Mouse (Mus musculus) limb, embryonic 14.5 days (tissue): ENCODE measurements around the gene Siglecg. TPM values are rescaled to one million over a fixed set of nuclear protein-coding genes. Genes with fewer than 3 reads are reported as not detected.

Source experiments
- ATAC-seq: fragments of 200-750 bp; cut with Nextera tagmentation; 2 replicates; pipeline ENCODE4 v1.8.0; 2017; ENCODE audit warnings: low read depth, moderate number of reproducible peaks, moderate TSS enrichment; ENCODE audit not compliant: low FRiP score
- DNase-seq: peaks from one replicate; pipeline ENCODE4 v3.0.0-alpha.2; 2015; ENCODE audit warnings: low spot score
- H3K27ac ChIP-seq: fragments of 300-500 bp; sonication (generic); replicated peaks from 2 replicates; pipeline ENCODE4 v1.5.1; 2014; ENCODE audit warnings: low read depth, mild to moderate bottlenecking, low read length, moderate library complexity, mixed read lengths
- H3K27me3 ChIP-seq: fragments of 300-500 bp; sonication (generic); 2 replicates; pipeline ENCODE4 v1.6.1; 2014; ENCODE audit warnings: low read length, mixed read lengths; ENCODE audit not compliant: control insufficient read depth, insufficient read depth
- H3K36me3 ChIP-seq: fragments of 300-500 bp; sonication (generic); 2 replicates; pipeline ENCODE4 v1.6.1; 2014; ENCODE audit warnings: mild to moderate bottlenecking, low read length, moderate library complexity, mixed read lengths; ENCODE audit not compliant: control insufficient read depth, insufficient read depth
- H3K4me1 ChIP-seq: fragments of 300-500 bp; sonication (generic); 2 replicates; pipeline ENCODE4 v1.6.1; 2014; ENCODE audit warnings: antibody characterized with exemption, low read length, mixed read lengths; ENCODE audit not compliant: control insufficient read depth, insufficient read depth
- H3K4me2 ChIP-seq: fragments of 300-500 bp; sonication (generic); replicated peaks from 2 replicates; pipeline ENCODE4 v1.6.1; 2014; ENCODE audit warnings: low read depth, mild to moderate bottlenecking, low read length, moderate library complexity; ENCODE audit not compliant: severe bottlenecking
- H3K4me3 ChIP-seq: fragments of 300-500 bp; sonication (generic); replicated peaks from 2 replicates; pipeline ENCODE4 v1.5.1; 2014; ENCODE audit warnings: low read length
- H3K9ac ChIP-seq: fragments of 300-500 bp; sonication (generic); 2 replicates; pipeline ENCODE4 v1.6.1; 2014; ENCODE audit warnings: mild to moderate bottlenecking, low read depth, low read length, moderate library complexity; ENCODE audit not compliant: severe bottlenecking
- H3K9me3 ChIP-seq: fragments of 300-500 bp; sonication (generic); 2 replicates; pipeline ENCODE4 v1.6.1; 2016; ENCODE audit warnings: low read length; ENCODE audit not compliant: control insufficient read depth
- POLR2A ChIP-seq: fragments of 200-500 bp; IDR thresholded peaks from 2 replicates; pipeline ENCODE4 v1.8.0; 2012; ENCODE audit warnings: inconsistent platforms, mild to moderate bottlenecking, moderate library complexity, borderline replicate concordance; ENCODE audit not compliant: insufficient read depth, insufficient read length; ENCODE audit errors: extremely low read depth
- WGBS: fragments of 180-500 bp; shearing (Covaris S2); extraction: QIAGEN DNeasy Blood & Tissue Kit; methylation state at CpG from one replicate; pipeline ENCODE4 v1.1.7; 2014; 5-methylcytosine and 5-hydroxymethylcytosine counted together
- polyA plus RNA-seq, 2 experiments: library from polyadenylated mRNA; depleted of rRNA in 1 of 2; stranded (reverse) in 1 of 2; unstranded in 1 of 2; fragments of >200 nt; fragmentation: Nextera tagmentation in 1 of 2; extraction: Ambion mirVana in 1 of 2; gene quantifications; 2 replicates each; pipeline versions ENCODE4 v1.2.1 to v1.2.3; 2012 to 2014

Siglecg gene
- 0.13 and 0.29 TPM in 2 replicates for polyA plus RNA-seq (2012; rRNA removed)
- polyA plus RNA-seq (2014; fragmentation: Nextera tagmentation; extraction: Ambion mirVana), result 0.07 and 0.33 TPM in 2 replicates

DNA sequence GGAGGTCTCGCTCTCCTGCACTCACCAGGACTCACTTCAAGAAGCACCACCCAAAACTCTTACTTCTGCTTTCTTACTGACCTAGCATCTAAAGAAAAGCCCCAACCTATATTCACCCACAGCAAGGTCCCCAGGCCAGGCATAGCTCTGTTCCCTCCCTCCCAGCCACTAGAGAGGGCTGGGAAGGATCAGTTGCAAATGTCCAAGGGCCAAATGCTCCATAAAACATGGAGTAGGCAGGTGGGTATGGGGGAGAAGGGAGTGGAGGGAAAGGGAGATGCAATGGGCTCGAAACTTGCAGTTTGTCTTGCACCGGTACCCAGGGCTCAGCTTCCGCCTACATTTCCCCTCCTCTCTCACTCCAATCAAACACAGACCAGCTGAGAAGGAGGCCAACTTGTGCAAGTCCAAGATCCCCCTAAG is at the start of gene Siglecg:
Gene Siglecg, plus strand, starts transcription at position 74 of the 423 bp plus-strand sequence.
- Histone ChIP-seq H3K9ac (no peak within 1 kb of the TSS), H3K4me1 (no peaks in the 10 kb centered on the region), H3K9me3 (no peaks in the 10 kb centered on the region), H3K27me3 (no peaks in the 10 kb centered on the region), H3K4me2 (no peak within 1 kb of the TSS), H3K4me3 (no peak within 1 kb of the TSS), H3K27ac (no peak within 1 kb of the TSS), H3K36me3 (no peaks in the 10 kb centered on the region)
- 64% methylated on average over 4 of the region's 4 CpGs for WGBS
- DNase-seq (no peak), ATAC-seq (no peak)
- no peak for TF ChIP-seq POLR2A

DNA sequence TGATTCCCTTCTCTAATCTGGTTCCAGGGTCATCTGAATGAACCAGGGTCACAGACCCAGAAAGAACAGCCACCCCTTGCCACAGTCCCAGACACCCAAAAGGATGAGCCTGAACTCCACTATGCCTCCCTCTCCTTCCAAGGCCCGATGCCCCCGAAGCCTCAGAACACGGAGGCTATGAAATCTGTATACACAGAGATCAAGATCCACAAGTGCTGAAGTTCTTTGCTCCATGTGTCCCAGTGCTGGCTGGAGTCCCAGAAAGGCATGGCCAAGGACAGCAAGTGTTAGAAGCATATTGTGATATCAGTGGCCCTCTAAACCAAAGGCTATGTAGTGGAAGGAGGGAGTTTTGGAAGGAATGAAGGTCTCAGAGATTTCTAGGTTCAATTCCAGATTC is 49.4 kb upstream of the Siglecg start:
- no peak for DNase-seq
- Histone ChIP-seq H3K27me3 (no peaks in the 10 kb centered on the region), H3K36me3 (no peaks in the 10 kb centered on the region), H3K4me3 (no peak overlapping the region), H3K4me1 (no peaks in the 10 kb centered on the region), H3K4me2 (no peak overlapping the region), H3K9ac (no peak overlapping the region), H3K9me3 (no peaks in the 10 kb centered on the region), H3K27ac (no peak overlapping the region)
- no peak for TF ChIP-seq POLR2A
- ATAC-seq, result no peak
- WGBS, result 81% methylated on average over 3 of the region's 3 CpGs

DNA sequence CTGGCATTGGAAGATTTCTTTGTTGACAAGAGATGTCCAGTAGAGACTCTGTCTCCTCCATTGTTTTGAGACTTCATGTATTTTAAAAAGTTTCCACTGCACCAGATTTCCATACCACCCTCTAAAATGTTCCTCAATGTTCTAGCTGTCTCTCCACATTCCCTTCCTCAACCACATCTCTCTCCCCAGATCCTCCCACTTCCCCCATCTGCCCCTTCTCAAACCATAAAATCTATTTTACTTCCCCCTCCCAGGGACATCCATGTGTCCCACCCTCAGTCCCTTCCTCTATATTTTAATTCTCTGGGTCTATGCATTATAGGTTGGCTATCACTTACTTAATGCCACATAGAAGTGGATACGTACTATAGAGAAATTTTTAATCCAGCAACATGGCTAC is 46.6 kb upstream of the Siglecg start:
- no peak overlapping the region for H3K4me2 ChIP-seq
- H3K4me1 ChIP-seq, result no peaks in the 10 kb centered on the region
- no peak overlapping the region for H3K4me3 ChIP-seq
- DNase-seq, result no peak
- 77% methylated on average over 1 of the region's 1 CpGs for WGBS
- no peak for ATAC-seq
- H3K27me3 ChIP-seq, result no peaks in the 10 kb centered on the region
- no peaks in the 10 kb centered on the region for H3K36me3 ChIP-seq
- no peaks in the 10 kb centered on the region for H3K9me3 ChIP-seq
- no peak overlapping the region for H3K9ac ChIP-seq
- no peak overlapping the region for H3K27ac ChIP-seq
- TF ChIP-seq POLR2A, result no peak

DNA sequence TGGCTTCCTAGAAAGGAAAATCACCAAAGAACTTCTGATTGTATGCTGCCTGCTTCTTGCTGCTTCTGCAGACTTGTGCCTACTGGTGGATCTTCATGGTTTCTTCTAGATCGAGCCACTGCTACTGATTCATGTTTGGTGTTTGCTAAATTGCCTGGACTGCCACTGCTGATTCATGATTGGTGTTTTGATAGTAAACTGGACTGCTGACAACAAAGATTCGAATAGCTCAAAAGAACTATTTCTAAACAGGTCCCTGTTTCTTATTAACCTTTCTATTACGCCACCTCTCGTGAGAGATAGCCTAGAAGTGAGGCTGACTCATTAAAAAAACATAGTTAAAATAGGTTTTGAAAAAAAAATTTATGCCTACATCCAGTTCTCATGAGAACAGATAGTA is 46.0 kb upstream of the Siglecg start:
- Histone ChIP-seq H3K27me3 (no peaks in the 10 kb centered on the region), H3K4me2 (no peak overlapping the region), H3K4me3 (no peak overlapping the region), H3K36me3 (no peaks in the 10 kb centered on the region), H3K9ac (no peak overlapping the region), H3K27ac (no peak overlapping the region), H3K9me3 (no peaks in the 10 kb centered on the region), H3K4me1 (no peaks in the 10 kb centered on the region)
- WGBS, result 65% methylated on average over 4 of the region's 4 CpGs
- ATAC-seq (no peak), DNase-seq (no peak)
- no peak for TF ChIP-seq POLR2A

DNA sequence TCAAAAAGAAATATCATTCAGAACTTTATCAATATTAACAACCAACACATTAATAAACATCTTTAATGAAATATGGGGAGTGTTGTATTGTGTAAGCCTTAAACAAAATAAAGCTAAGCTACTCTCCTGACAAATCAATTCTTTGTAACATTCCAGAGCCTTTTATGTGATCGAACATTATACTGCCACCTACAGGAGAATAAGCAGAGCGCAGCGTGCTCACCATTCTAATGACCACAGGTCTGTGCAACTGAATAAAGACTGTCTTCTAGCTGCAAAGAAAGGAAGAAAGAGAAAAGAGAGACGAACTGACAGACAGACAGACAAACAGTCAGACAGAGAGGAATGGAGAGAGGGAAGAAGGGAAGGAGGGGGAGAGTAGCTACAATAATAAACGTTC is 29.8 kb upstream of the Siglecg start:
- H3K36me3 ChIP-seq, result no peaks in the 10 kb centered on the region
- ATAC-seq (no peak), DNase-seq (peak; percentile 63)
- no peak for TF ChIP-seq POLR2A
- no peak overlapping the region for H3K9ac ChIP-seq
- H3K27ac ChIP-seq, result no peak overlapping the region
- H3K4me1 ChIP-seq, result no peaks in the 10 kb centered on the region
- no peak overlapping the region for H3K4me2 ChIP-seq
- no peak overlapping the region for H3K4me3 ChIP-seq
- 20% methylated on average over 5 of the region's 5 CpGs for WGBS
- H3K9me3 ChIP-seq, result no peaks in the 10 kb centered on the region
- H3K27me3 ChIP-seq, result no peaks in the 10 kb centered on the region
